Mouse (Mus musculus) bone marrow, adult 2 months (tissue): ENCODE measurements around the gene Ddrgk1. TPM values are rescaled to one million over a fixed set of nuclear protein-coding genes. Genes with fewer than 3 reads are reported as not detected.

Experiments used
- H3K27ac ChIP-seq: fragments of 200-500 bp; 2 replicates; pipeline ENCODE4 v1.5.1; 2012; ENCODE audit warnings: low read depth, mild to moderate bottlenecking, control low read depth, inconsistent platforms, low read length; ENCODE audit not compliant: control insufficient read depth, poor library complexity, insufficient read depth
- H3K4me1 ChIP-seq: fragments of 200-500 bp; 2 replicates; pipeline ENCODE4 v1.6.1; 2011; ENCODE audit warnings: low read length; ENCODE audit not compliant: control insufficient read depth, insufficient read depth
- H3K4me3 ChIP-seq: fragments of 200-500 bp; replicated peaks from 2 replicates; pipeline ENCODE3; 2011; ENCODE audit warnings: mild to moderate bottlenecking, low read depth, low read length, control low read depth; ENCODE audit not compliant: control insufficient read depth
- CTCF ChIP-seq: fragments of 200-500 bp; IDR thresholded peaks from 2 replicates; pipeline ENCODE4 v1.5.1; 2011; ENCODE audit warnings: low read length, control low read depth; ENCODE audit not compliant: control insufficient read depth, insufficient read depth
- POLR2A ChIP-seq: fragments of 200-500 bp; IDR thresholded peaks from 2 replicates; pipeline ENCODE4 v1.6.1; 2011; ENCODE audit warnings: low read depth, mild to moderate bottlenecking, control low read depth, low read length, borderline replicate concordance; ENCODE audit not compliant: control insufficient read depth
- WGBS: fragments of 180-500 bp; shearing (Covaris S2); methylation state at CpG from one replicate; pipeline ENCODE4 v1.1.7; 2018; 5-methylcytosine and 5-hydroxymethylcytosine counted together
- polyA plus RNA-seq: library from polyadenylated mRNA; stranded (reverse); fragments of >200 nt; gene quantifications from 2 replicates; pipeline ENCODE4 v1.2.4, GENCODE M21; 2011; ENCODE audit warnings: low replicate concordance; ENCODE audit not compliant: missing spikeins, insufficient read depth, insufficient read length

Gene Ddrgk1
- polyA plus RNA-seq, 1 experiment = 165 TPM

DNA sequence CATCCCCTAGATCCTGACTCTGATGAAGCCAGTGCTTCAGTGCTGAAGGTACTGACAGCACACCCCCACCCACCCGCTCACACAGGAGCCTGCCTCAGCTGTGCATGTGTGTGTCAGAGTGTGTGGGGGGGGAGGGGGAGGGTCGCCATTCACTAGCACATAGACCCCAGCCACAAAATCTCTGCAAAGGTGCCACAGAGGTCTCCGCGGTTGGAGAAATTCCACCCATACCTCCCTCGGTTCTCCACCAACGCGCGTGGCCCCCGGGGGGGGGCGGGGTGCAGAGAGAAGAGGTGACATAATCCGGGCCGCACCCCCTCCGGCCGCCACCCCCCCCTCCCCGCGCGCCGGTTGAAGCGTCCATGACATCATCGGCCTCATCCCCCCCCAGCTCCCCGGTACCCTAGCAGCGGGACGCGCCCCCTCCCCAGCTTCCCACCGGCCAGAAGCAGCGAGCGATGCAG is 22.2 kb downstream of the Ddrgk1 start:
- 2% methylated on average over 25 of the region's 27 CpGs for WGBS
- Histone ChIP-seq H3K4me1 (no peaks in the 10 kb centered on the region), H3K4me3 (peak overlapping the region; percentile 74), H3K27ac (no peak overlapping the region; the same call in 1 of the 2 replicates)
- TF ChIP-seq POLR2A (no peak), CTCF (no peak)

DNA sequence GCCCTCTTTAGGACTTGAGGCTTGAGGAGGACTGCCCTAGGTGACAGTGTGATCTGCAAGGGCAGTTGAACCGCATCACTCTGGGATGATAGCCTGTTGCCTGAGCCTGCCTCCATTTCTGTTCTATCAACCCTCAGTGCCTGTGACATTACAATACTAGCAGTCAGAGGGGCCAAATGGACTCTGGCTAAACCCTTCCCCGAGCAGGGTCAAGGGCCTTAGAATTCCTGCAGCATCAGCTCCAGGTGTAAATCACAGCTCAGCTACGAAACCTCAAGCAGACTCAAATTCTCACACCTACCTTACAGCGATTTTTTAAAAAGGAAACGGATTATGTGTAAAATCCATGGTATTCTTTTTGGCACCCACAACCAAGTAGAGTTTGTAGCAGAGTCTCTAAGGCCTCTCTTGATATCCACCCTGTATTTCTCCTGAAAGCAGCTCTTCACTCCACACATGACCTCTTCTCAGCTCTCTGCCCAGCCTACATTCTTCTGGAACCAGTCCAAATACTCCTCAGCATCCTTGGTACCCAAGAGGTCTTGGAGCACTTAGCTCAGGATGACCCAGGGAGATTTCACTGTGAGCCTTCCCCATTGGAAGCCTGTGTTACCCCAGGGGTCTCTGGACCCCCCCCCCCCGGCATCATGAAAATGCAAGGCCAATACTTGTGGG is 23.0 kb downstream of the Ddrgk1 start:
- H3K4me3 ChIP-seq = no peak overlapping the region
- 71% methylated on average over 6 of the region's 6 CpGs for WGBS
- no peak overlapping the region for H3K27ac ChIP-seq
- H3K4me1 ChIP-seq = no peaks in the 10 kb centered on the region
- no peak for TF ChIP-seq POLR2A
- no peak for TF ChIP-seq CTCF

DNA sequence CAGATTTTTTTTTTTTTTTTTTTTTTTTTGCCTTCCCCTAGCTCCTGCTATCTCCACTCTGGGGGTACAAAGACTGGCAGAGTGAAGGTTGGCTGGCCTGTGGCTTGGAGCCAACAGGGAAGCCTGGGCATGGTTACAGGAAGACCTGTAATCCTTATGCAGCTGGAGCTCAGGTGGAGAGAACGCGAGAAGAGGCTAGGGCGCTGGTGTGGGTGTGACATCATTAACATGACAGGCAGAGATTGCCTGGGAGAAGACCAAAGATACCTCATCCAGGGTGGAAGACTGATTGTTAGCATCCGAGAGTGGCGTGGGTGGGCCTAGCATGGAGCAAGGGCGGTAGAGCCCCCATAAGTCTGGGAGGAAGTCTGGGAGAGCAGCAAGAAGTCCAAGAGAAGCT is 25.2 kb downstream of the Ddrgk1 start:
- peaks cover 2% of the 10 kb centered on the region; the same call in 1 of the 2 replicates for H3K4me1 ChIP-seq
- WGBS = 85% methylated on average over 6 of the region's 6 CpGs
- no peak for TF ChIP-seq POLR2A
- H3K27ac ChIP-seq = no peak overlapping the region
- H3K4me3 ChIP-seq = no peak overlapping the region

DNA sequence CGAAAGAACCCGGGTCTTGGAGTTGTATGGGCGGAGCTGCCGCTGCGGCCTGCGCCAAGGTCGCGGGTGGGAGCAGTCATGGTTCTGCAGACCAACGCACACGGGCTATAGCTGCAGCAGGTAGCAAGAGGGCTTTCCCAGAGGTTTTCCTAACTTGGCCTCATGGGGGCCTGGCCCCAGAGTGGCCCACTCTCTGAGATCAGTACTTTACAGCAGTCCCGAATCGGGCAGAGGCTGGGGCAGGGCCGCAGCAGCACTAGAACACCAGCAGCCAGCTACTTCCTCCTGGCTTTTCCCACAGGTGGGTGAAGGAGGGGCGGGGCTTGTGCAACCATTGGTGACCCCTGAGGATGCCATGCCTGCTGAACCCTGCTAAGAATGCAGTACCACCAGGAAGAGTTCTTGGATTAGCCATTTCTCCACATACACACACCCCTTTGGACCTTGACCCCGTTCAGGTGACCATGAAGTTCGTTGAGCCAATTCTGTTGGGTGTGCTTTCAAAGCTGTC is 26.3 kb downstream of the Ddrgk1 start:
- WGBS = 58% methylated on average over 16 of the region's 16 CpGs
- Histone ChIP-seq H3K27ac (no peak overlapping the region), H3K4me1 (peaks cover 2% of the 10 kb centered on the region; the same call in 1 of the 2 replicates), H3K4me3 (no peak overlapping the region)
- TF ChIP-seq POLR2A = no peak
- no peak for TF ChIP-seq CTCF

DNA sequence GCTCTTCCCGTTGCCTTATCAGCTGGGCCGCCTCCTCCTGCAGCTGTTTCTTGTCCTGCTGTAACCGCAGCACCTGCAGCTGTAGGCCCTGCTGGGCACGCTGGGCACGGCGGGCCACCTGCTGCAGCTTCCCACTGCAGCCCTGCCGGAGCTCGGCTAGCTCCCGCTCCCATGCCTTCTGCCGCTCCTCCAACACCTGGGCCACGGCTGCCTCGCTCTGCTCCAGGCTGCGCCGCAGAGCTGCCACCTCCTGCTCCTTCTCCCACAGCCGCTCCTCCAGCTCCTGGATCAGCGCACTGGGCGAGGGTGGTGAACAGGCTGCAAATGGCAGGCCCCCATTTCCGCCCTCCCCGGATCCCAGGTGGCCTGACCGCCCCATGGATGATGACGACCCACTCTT is 28.6 kb downstream of the Ddrgk1 start:
- TF ChIP-seq CTCF (no peak), POLR2A (no peak)
- 10% methylated on average over 21 of the region's 21 CpGs for WGBS
- peaks cover 2% of the 10 kb centered on the region; the same call in 1 of the 2 replicates for H3K4me1 ChIP-seq

DNA sequence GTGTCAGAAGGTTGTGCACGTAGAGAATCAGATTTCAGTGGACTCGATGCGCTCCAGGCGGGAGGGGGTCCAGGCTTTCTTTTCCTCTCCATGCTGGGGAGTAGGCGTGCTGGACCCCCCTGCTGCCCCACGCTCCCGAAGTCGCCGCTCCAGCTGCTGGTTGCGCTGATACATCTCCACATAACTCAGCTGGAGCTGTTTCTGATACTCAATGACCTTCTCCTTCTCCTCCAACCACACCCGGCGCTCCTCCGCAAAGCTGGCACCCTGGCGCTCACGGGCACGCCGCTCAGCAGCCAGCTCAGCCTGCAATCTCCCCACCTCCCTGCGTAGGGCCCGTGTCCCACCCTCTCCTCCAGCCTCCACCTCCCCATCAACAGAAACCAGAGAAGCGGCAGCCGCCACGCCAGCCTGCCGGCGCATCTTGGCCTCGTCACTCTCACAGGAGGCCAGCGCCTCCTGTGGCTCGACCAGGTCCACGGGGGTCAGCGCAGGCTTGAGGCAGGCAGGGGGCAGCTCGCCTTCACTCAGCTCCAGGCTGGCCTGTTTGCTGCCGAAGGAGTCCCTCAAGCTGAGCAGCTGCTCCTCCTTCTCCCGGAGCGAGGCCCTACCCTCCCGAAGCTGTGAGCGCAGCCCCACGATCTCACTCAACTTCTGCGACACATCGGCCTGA is 29.6 kb downstream of the Ddrgk1 start:
- Histone ChIP-seq H3K4me3 (no peak overlapping the region), H3K4me1 (peaks cover 2% of the 10 kb centered on the region; the same call in 1 of the 2 replicates), H3K27ac (no peak overlapping the region)
- peak; percentile 17; the same call in 1 of the 2 replicates for TF ChIP-seq CTCF
- TF ChIP-seq POLR2A = 0 out of 2 replicates have a peak, but pooled peaks have one; percentile 4
- 4% methylated on average over 38 of the region's 38 CpGs for WGBS

More for the DNA sequence above, 28.6 kb downstream of the Ddrgk1 start:
- Histone ChIP-seq H3K4me3 (no peak overlapping the region), H3K27ac (no peak overlapping the region)

DNA sequence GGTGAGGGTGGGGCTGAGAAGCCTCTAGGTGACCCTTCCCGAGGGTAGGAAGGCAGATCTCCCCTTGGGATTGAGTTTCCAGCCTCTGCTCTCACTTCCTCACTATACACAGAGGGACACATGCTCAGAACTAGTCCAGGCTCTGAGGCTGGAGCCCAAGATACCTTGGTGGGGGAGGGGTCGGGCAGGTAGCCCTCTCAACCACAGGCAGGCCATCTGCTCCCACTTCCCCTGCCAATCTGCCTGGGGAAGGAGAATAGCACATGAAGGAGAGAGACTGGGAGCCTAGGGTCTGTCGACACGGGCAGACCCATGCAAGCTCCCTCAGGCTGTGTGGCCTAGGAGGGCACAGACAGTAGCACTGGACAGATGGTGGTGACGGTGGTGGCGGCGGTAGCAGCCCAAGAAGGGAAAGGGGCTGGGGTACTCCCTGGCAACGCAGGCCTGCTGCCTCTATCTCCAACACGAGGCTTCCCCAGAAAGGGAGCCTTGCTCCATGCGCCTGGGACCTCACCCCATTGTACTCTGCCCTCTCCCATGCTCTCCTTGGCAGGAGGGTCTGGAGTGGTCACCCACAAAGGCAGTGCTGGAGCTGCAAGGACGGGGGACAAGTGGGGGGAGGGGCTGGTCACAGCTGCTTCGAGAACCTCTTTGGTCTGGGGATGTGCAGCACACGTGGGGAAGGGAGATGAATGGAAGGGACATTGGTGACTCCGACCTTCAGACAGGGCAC is 30.3 kb downstream of the Ddrgk1 start:
- H3K4me3 ChIP-seq = no peak overlapping the region
- 41% methylated on average over 14 of the region's 14 CpGs for WGBS

More for the DNA sequence above, 30.3 kb downstream of the Ddrgk1 start:
- Histone ChIP-seq H3K27ac (no peak overlapping the region), H3K4me1 (peaks cover 2% of the 10 kb centered on the region; the same call in 1 of the 2 replicates)
- TF ChIP-seq CTCF (no peak), POLR2A (no peak)
